Mouse (Mus musculus): ENCODE data around the gene Slc24a2. TPM values are rescaled to one million over a fixed set of nuclear protein-coding genes. Genes with fewer than 3 reads are reported as not detected.

The Slc24a2 gene
- total RNA-seq, 2 experiments from 2014 or later, result not detected

DNA sequence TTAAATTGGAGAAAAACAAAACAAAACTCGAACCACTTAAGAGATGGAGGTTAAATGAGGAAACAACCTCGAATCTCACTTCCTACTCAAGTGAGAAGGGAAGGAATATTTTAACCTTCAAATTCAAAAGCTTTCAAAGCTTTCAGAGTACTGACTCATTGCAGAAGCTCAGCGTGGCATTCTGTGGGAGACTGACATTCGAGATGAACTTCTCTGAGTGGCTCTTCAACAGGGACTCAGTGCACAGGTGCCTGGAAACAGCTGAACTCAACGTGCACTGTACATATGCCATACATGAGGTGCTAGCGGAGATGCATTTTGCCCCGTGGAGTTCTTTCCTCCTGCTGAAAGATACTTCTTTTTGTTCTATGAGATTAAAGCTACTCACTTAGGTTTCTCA is 174.5 kb downstream of the Slc24a2 start:
- no peak for ATAC-seq (replicated peaks; ENCODE audit: low FRiP score, poor library complexity, severe bottlenecking)

DNA sequence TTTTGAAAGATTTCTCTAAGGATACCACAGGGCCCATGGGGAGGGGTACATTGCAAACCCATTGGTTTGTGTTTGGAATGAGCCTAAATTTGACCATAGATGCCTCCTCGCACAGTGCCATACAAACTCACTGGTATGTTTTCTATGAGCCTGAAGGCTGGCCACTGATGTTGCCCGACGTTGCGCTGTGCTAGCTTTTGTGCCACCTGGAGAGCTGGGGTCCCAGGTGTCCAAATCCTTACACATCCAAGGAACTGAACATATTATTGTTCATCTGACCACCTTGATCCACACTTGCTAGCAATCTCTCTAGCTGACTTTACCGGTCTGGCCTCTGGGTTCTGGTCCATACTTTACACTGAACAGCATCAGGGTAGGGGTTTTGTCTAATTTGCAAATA is 177.4 kb downstream of the Slc24a2 start:
- no peak for ATAC-seq (replicated peaks; ENCODE audit: low FRiP score, poor library complexity, severe bottlenecking)

DNA sequence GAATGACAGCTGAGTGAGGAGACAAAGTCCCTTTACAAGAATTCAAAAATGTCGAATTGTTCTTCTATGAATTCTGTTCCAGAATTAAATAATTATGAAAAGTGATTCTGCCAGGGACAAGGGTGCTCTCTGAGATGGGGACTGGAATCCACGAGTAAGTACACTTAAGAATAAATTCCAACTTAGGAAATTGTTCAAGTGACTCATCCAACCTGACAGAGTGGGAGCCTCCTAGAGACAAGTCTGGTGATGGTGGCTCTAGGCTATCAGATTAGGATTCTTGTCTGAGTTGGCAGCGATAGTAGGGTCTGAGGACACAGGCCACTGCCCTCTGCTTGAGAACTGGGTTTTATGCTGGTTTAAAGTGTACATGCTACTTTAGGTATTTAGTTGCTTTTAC is 181.2 kb downstream of the Slc24a2 start:
- no peak for ATAC-seq (replicated peaks; ENCODE audit: low FRiP score, poor library complexity, severe bottlenecking)

DNA sequence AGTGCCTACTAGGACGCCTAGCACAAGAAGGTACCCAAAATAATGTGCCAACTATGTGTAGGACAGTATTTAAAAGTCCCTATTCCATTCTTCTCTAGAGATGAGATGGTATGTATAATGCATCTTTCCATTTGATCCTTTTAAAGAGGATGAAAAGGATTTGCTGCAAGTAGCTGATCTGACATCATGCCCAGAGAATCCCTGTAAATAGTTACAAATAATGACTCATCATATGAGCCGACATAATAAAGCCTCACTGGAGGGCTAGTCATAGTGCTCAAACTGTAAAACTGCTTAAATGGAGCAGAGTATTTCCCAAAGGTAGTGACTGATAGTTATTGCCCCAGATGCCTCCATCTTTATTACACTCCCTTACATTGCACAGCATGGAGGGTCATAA is 183.1 kb downstream of the Slc24a2 start:
- ATAC-seq (replicated peaks; ENCODE audit: low FRiP score, poor library complexity, severe bottlenecking), result no peak

DNA sequence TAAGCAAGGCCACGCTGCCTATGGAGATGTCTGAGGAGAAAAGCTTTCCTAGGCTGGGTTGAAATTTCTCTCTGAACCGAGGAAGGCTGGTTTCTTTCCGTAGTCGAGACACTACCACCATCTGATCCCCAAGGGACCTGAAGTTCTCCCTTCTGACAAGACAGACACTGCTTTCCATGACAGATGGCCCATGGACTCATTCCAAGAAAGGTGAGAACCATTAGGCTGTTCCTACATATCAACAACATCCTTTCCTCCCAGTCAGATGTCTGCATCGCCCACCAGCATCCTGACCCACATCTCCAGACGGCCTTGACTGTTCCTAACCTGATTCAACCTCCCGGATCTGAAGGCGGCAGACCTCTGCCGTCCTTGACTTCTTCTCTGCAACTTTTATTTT is 187.0 kb downstream of the Slc24a2 start:
- no peak for ATAC-seq (replicated peaks; ENCODE audit: low FRiP score, poor library complexity, severe bottlenecking)

DNA sequence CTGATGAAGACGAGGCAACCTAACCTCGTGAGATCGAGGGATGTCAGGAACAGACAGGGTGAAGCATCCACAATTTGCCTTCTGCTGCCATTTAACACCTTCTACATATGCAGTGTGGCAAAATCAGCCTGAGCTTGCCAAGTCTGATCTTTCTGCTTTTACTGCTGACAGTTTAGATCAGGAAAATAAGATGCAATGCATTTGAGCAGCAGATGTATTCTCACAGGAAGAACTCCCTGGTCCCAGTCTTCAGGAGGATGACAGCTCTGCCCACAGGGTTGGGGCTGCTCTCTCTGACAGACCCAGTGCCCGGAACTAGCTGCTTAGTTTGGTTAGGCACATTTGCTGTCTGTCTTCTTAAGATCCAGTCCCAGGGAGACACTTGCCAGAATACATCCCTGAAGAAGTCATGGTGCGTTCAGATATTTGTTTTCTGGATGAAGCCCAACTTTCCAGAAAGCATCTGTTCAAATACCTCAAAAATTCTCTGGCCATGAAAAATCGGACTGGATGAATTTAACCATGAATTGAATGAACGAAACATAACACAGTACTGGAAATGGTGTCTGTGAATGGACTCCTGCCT is 188.8 kb downstream of the Slc24a2 start:
- no peak for ATAC-seq (replicated peaks; ENCODE audit: low FRiP score, poor library complexity, severe bottlenecking)

DNA sequence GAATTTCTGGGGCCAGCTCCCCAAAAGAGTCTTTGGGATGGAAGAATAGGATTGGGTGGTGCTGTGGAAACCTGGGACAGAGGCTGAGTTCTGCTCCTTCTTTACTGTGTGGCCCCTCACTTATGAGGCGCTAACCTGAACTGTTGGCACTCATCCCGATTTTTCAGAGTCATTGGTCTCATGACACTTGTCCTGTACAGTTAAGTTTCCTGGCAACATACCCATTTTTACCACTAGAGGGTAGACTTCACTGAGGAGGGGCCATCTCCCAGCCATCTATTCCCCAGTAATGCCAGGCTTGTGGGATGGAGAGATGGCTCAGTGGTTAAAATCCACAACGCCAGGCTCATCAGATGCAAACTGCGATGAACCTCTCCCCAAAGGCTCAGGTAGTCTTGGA is 192.7 kb downstream of the Slc24a2 start:
- no peak for ATAC-seq (replicated peaks; ENCODE audit: low FRiP score, poor library complexity, severe bottlenecking)

DNA sequence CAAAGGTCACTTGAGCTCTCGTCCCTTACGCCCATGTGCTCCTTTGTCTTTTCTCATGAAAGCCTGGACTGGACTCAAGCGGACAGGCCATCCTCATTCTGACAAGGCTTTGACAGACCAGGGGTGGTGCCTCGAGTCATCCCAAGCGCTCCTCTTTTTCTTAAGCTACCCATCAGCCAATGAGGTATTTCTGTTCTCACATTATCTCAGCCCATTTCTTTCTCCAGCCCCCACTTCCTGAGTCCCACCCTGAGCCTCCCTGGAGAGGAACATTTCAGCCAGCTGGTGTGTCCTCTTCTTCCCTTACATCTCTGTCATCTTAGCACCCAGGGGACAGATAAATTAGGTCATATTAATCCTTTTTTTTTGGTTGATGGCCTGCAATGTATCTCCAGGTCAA is 193.8 kb downstream of the Slc24a2 start:
- no peak for ATAC-seq (replicated peaks; ENCODE audit: low FRiP score, poor library complexity, severe bottlenecking)

DNA sequence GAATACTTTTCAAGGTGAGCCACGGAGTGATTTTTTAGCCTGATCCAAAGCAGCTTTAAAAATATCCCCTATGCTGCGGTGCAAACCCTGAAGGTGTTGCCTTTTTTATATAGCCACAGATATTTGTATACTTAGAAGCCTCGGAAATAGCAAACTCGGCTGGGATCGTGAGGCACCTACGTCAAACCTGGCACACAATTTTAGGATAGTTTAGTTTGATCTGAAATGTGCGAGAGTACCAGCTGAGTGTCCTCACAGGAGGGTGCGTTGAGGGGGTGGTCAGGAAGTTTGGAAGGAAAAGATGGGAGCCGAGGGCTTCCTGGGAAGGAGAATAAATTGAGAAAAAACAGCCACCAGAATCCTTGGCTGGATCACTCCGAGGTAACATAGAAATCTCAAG is 194.6 kb downstream of the Slc24a2 start:
- no peak for ATAC-seq (replicated peaks; ENCODE audit: low FRiP score, poor library complexity, severe bottlenecking)

DNA sequence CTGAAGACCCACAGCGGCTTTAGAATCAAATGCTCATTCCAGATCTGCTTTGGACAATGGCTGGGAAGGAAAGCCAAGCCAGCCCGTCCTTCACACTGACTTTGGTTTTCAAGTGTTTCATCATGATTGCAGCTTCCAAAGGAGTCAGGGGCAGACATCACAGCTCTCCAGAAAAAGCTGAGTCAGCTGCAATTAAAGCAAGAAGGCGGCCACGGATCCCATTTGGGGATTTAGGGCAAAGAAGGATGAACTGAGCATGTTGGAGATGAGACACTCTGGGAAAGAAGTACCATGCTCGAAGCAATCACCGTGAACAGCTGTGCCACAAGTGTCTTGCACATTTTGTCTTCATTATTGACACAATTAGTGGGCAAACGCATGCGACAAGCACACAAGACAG is 197.6 kb downstream of the Slc24a2 start:
- ATAC-seq (replicated peaks; ENCODE audit: low FRiP score, poor library complexity, severe bottlenecking), result no peak

DNA sequence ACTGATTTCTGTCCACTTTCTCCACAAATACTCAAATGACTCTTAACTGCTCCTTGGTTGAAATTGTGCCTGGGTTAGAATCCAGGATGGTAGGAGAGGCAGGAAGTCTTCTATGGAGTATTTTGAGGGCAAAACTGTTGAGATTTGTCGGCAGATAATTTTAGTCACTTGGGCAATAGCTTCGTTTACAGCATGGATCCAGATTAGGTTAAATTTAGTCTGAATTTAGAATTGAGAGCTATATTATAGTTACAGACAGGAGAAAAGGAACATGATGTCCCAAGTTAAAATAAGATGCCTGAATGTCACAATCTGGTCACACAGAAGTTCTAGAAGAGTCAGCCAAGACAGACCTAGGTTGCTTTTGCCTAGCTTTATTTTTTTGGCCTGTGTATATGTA is 199.2 kb downstream of the Slc24a2 start:
- ATAC-seq (replicated peaks; ENCODE audit: low FRiP score, poor library complexity, severe bottlenecking), result no peak

DNA sequence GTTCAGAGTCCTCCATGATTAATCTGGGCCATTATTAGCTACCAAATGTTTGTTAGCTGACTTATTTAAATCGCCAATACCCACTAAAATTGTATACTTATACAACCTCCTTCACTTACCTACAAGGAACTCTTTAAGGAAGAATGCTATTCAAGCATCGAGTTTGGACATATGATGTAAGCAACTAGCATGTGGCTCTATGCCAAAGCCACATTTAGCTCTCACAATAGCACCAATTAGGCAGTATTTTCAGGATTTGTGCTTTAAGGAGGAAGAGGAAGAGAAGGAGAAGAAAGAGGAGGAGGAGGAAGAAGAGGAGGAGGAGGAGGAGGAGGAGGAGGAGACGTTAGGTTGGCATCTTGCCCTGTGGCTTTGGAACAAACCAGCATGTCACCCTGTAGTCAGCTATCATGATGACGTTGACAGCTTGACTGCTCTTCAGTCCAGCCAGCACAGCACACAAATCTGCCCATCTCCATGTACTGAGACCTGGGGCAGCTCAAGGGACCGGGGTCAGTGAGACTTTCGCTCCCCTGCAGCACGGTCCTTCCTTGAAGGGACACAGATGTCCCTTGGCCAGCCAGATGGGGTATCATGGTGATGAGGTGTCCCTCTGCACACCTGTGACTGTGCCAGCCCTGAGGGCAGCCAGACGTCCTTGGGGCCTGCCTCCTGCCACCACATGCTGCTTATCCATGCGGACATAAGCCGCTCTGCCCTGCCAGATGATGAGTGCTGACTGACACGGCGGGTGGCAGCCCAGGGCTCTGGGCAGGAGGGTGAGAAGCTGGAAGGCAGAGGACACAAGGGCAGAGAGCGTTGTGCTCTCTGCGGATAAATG is 203.7 kb downstream of the Slc24a2 start:
- no peak for ATAC-seq (replicated peaks; ENCODE audit: low FRiP score, poor library complexity, severe bottlenecking)

DNA sequence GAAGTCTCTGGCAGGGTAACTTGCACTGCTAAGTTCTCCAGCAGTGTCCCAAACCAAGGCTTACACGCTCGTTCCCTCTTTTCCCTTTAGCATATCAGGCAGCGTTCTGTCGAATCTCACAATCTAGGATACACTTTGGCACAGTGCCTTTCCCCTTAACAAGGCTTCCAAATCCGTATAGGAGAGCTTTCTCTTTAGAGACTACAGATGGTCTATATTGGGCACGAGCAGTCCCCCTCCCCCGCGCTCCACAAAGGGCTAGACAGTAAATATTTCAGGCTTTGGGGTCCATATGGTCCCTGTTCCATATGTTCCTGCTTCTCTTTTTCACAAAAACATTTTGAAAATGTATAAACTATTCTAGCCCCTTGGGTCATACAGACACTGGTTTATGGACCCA is 205.7 kb downstream of the Slc24a2 start:
- ATAC-seq (replicated peaks; ENCODE audit: low FRiP score, poor library complexity, severe bottlenecking), result no peak

DNA sequence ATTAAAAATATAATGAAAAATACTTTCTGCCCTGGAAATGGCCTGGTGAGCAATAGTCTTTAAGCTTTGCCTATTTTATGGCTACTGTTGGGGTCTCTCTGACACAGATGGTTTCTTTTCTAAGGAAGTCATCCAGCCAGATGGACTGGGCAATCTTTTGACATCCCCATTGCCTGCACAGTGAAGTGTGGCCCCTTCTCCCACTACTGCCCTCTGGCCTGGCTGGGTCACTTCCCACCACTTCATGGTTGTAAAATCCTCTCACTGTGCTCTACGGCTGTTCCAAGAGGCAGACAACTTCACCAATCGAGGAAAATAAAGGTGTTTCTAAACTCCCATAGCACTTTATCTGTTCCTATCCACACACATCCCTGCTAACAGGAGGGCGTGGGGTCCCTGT is 208.7 kb downstream of the Slc24a2 start:
- no peak for ATAC-seq (replicated peaks; ENCODE audit: low FRiP score, poor library complexity, severe bottlenecking)

DNA sequence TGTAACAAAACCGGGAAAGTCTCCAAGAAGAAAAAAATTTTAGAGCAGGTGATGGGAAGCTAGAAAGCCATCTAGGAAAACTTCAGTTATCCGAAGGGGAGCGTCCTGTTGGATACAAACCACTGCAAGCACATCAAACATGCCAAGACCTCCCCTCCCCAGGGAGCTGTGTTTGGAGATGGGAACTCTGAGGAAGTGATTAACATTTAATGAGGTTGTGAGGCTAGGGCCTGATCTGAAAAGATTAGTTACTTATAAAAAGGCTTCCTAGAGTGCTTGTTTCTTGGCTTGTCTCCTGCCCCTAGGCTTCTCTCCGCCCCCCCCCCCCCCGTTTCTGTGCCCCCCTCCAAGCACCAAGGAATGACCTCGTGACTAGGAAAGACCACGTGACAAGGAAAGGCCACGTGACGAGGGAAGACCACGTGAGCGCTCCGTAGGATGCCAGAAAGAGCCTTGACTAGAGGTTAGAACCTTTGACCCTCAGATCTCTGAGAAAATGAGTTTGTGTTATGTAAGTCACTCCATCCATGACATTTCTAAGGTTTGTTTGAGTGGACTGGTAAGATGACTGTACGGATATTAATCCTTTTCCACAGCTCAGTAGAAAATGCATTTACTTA is 210.7 kb downstream of the Slc24a2 start:
- ATAC-seq (replicated peaks; ENCODE audit: low FRiP score, poor library complexity, severe bottlenecking), result no peak

DNA sequence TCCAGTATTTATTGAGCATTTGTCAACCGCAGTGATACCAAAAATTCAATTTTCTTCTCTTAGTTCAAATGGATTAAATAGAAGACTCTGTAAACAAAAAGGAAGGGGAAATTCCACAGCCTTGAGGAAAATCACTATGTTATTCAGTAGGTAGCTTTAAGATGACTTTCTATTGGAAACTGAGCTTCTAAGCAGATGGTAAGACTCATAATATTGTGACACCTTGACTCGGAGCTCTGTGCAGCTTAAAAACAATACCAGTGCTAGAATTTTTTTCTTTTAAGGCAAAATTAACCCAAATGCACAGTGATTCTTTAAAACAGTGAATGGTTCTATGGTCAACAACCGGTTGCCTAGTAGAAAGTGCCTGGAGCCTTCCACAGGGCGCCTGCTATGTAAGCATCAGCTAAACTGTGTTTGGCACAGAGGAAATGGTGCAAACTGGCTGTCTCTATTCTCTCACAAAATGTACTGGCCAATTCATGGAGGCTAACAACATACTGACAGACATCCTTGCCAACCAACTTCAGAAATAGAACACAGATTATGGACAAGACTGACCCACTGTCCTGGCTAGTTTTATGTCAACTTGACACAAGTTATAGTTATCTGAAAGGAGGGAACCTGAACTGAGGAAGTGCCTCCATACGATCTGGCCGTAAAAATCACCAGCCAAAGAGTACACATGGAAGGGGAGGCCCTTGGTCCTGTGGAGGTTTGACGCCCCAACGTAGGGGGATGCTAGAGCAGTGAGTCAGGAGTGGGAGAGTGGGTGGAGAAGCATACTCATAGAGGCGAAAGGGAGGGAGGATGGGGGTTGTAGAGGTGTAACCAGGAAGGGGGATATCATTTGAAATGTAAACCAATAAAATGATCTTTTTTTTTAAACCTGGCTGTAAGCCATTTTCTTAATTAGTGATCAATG is 211.9 kb downstream of the Slc24a2 start:
- no peak for ATAC-seq (replicated peaks; ENCODE audit: low FRiP score, poor library complexity, severe bottlenecking)

DNA sequence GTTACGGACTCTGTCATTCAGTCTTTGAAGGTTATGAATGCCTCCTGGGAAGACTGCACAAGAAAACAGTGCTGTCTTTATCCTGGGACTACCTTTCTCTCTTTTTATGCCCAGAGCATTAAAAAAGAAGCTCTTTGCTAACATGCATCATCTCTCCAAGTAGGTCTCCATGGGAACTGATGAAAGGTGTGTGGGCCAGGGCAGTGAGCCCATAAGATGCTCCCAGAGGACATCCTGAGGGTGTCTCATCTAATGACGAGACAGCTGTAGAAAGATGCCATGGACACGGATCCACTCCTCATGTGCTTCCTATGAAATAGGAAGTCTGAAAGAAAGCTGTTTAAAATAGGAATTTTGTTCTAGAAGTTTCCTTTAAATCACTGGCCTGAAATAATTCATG is 212.8 kb downstream of the Slc24a2 start:
- ATAC-seq (replicated peaks; ENCODE audit: low FRiP score, poor library complexity, severe bottlenecking), result no peak

DNA sequence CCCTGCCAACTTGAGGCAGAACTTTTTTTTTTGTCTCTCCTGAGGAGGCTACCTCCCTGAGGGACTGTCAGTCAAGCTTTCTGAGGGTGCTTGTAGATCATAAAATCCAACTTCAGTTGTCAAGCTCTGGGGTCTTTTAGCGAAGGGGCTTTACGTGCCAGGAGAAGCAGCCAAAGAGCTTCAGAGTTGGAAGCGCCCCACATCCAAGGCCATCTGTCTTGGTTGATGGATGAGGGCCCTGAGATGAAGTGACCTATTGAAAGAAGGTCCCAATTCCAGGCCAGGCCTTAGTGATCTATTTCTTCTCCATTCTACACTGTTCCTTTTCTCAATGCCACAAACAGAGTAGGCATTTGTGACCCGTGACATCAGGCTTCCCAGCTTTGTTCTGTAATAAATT is 214.5 kb downstream of the Slc24a2 start:
- no peak for ATAC-seq (replicated peaks; ENCODE audit: low FRiP score, poor library complexity, severe bottlenecking)

DNA sequence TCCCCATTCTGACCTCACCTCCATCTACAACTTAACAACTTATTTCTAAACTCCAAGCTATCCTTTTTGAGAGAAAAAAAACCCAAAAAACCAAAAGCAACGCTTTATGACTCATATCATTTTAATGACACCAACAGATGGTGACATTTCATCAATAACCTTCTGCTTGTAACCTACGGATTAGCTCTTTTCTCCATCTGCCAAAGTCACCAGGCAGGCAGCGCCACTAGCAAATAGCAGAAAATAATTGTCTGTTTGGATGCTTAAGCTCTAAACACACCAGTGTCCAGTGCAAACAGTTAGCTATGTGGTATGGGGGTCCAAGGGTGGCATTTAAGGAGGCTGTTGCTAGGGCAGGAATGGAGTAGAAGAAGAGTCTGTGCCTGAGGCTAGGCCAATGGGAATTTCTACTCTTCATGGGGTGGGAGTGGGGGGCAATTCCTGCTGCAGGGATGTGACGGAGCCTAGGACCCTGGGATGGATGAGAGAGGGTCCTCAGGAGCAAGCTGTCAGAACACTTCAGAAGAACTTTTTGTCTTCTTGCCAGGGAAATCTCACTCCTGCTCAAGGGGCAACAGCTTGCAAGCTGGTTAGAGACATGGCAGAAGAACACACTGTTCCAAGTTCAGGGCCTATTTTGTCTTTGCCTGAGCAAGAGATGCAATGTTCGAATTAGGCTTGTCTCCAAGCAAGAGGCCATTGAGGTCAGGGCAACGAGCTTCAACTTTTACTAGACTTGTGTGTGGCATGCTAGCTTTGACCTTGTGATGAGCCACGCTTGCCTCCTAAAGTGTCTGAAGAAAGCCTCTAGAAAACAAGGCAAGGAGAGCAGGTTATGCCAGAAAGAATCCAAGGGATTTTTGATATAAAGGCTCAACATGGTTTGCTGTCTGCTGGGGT is 216.3 kb downstream of the Slc24a2 start:
- no peak for ATAC-seq (replicated peaks; ENCODE audit: low FRiP score, poor library complexity, severe bottlenecking)
